Mouse (Mus musculus): Measurements from ENCODE around the gene Clec4n. TPM values are rescaled to one million over a fixed set of nuclear protein-coding genes. Genes with fewer than 3 reads are reported as not detected.

Clec4n gene
- polyA plus RNA-seq, 1 experiment from 2014 or later, result 1.1 TPM

Other genes with a start within 250 kb of the Clec4n start
- not detected in 2 replicates for gene Clec4a4, start 239.5 kb upstream of the Clec4n start, polyA plus RNA-seq (2015; fragmentation: Nextera tagmentation; extraction: Ambion mirVana)
- gene Clec4b1, start 179.9 kb upstream of the Clec4n start, polyA plus RNA-seq (2015; fragmentation: Nextera tagmentation; extraction: Ambion mirVana), result not detected in 2 replicates
- 0.74 and 1.4 TPM in 2 replicates for gene Clec4a2, start 123.4 kb upstream of the Clec4n start, polyA plus RNA-seq (2015; fragmentation: Nextera tagmentation; extraction: Ambion mirVana)
- gene Clec4b2, start 57.0 kb upstream of the Clec4n start, polyA plus RNA-seq (2015; fragmentation: Nextera tagmentation; extraction: Ambion mirVana), result not detected in 2 replicates
- not detected in 2 replicates for gene Clec4d, start 32.3 kb downstream of the Clec4n start, polyA plus RNA-seq (2015; fragmentation: Nextera tagmentation; extraction: Ambion mirVana)
- not detected in 2 replicates for gene Clec4e, start 60.0 kb downstream of the Clec4n start, polyA plus RNA-seq (2015; fragmentation: Nextera tagmentation; extraction: Ambion mirVana)
- gene Vmn2r19, start 78.5 kb downstream of the Clec4n start, polyA plus RNA-seq (2015; fragmentation: Nextera tagmentation; extraction: Ambion mirVana), result not detected in 2 replicates
- not detected in 2 replicates for gene Vmn2r20, start 188.3 kb downstream of the Clec4n start, polyA plus RNA-seq (2015; fragmentation: Nextera tagmentation; extraction: Ambion mirVana)